Mouse (Mus musculus): Measurements from ENCODE around the gene Cybrd1. TPM values are rescaled to one million over a fixed set of nuclear protein-coding genes. Genes with fewer than 3 reads are reported as not detected.

The Cybrd1 gene
- polyA plus RNA-seq, 1 experiment from 2014 or later: 1.1 TPM

- no peaks in the 10 kb centered on the region for H3K27me3 ChIP-seq (ENCODE audit: control insufficient read depth, insufficient read depth, low read length)
- 32% methylated on average over 11 of the region's 11 CpGs for WGBS
- H3K36me3 ChIP-seq (ENCODE audit: control insufficient read depth, insufficient read depth, low read length): no peaks in the 10 kb centered on the region
- H3K4me1 ChIP-seq (ENCODE audit: control insufficient read depth in 2 of 2, insufficient read depth in 2 of 2, low read length in 2 of 2): peaks cover 5 to 11% of the 10 kb centered on the region in 2 experiments; a peak in 3 of 4 replicates
- no peaks in the 10 kb centered on the region for H3K9me3 ChIP-seq (ENCODE audit: control insufficient read depth, low read length)
- H3K4me2 ChIP-seq (ENCODE audit: low read length): peak overlapping the region; percentile 55
- H3K9ac ChIP-seq (ENCODE audit: low read length): no peak overlapping the region
- H3K27ac ChIP-seq (replicated peaks in 1 of 2; ENCODE audit: control insufficient read depth in 1 of 2, insufficient read depth in 1 of 2, low read depth in 2 of 2, low read length in 2 of 2): no peak overlapping the region
- ATAC-seq (ENCODE audit: insufficient number of reproducible peaks, insufficient read depth, low FRiP score, low read depth): no peak
- H3K4me3 ChIP-seq (ENCODE audit: control insufficient read depth in 1 of 2, insufficient read depth in 1 of 2, low read depth in 1 of 2, low read length in 2 of 2): peak overlapping the region; percentile 10 to 21; a peak in 3 of 4 replicates
Measured at GRCm38 (mm10) chr2:71160307-71160861, 42.7 kb downstream of the Cybrd1 start.

- Histone ChIP-seq H3K9me3 (ENCODE audit: control insufficient read depth, low read length) (no peaks in the 10 kb centered on the region), H3K9ac (ENCODE audit: low read length) (no peak overlapping the region), H3K4me3 (ENCODE audit: control insufficient read depth in 1 of 2, insufficient read depth in 1 of 2, low read depth in 1 of 2, low read length in 2 of 2) (no peak overlapping the region), H3K27ac (replicated peaks in 1 of 2; ENCODE audit: control insufficient read depth in 1 of 2, insufficient read depth in 1 of 2, low read depth in 2 of 2, low read length in 2 of 2) (no peak overlapping the region), H3K4me2 (ENCODE audit: low read length) (no peak overlapping the region), H3K36me3 (ENCODE audit: control insufficient read depth, insufficient read depth, low read length) (no peaks in the 10 kb centered on the region), H3K27me3 (ENCODE audit: control insufficient read depth, insufficient read depth, low read length) (no peaks in the 10 kb centered on the region), H3K4me1 (ENCODE audit: control insufficient read depth in 2 of 2, insufficient read depth in 2 of 2, low read length in 2 of 2) (peaks cover 5 to 11% of the 10 kb centered on the region in 2 experiments; a peak in 3 of 4 replicates)
- ATAC-seq (ENCODE audit: insufficient number of reproducible peaks, insufficient read depth, low FRiP score, low read depth): no peak
- WGBS: 75% methylated on average over 7 of the region's 7 CpGs
Measured at GRCm38 (mm10) chr2:71161558-71161957, 43.8 kb downstream of the Cybrd1 start.

GRCm38 (mm10) chr2:71162831-71163621 is 45.3 kb downstream of the Cybrd1 start:
- Histone ChIP-seq H3K4me2 (ENCODE audit: low read length) (no peak overlapping the region), H3K36me3 (ENCODE audit: control insufficient read depth, insufficient read depth, low read length) (no peaks in the 10 kb centered on the region), H3K4me3 (ENCODE audit: control insufficient read depth in 1 of 2, insufficient read depth in 1 of 2, low read depth in 1 of 2, low read length in 2 of 2) (no peak overlapping the region), H3K4me1 (ENCODE audit: control insufficient read depth in 2 of 2, insufficient read depth in 2 of 2, low read length in 2 of 2) (peaks cover 5 to 11% of the 10 kb centered on the region in 2 experiments; a peak in 3 of 4 replicates), H3K27ac (replicated peaks in 1 of 2; ENCODE audit: control insufficient read depth in 1 of 2, insufficient read depth in 1 of 2, low read depth in 2 of 2, low read length in 2 of 2) (no peak overlapping the region), H3K9ac (ENCODE audit: low read length) (no peak overlapping the region), H3K9me3 (ENCODE audit: control insufficient read depth, low read length) (no peaks in the 10 kb centered on the region), H3K27me3 (ENCODE audit: control insufficient read depth, insufficient read depth, low read length) (no peaks in the 10 kb centered on the region)
- WGBS: 78% methylated on average over 25 of the region's 25 CpGs
- no peak for ATAC-seq (ENCODE audit: insufficient number of reproducible peaks, insufficient read depth, low FRiP score, low read depth)

GRCm38 (mm10) chr2:71167211-71167610 is 49.5 kb downstream of the Cybrd1 start:
- H3K4me2 ChIP-seq (ENCODE audit: low read length): no peak overlapping the region
- H3K27ac ChIP-seq (replicated peaks in 1 of 2; ENCODE audit: control insufficient read depth in 1 of 2, insufficient read depth in 1 of 2, low read depth in 2 of 2, low read length in 2 of 2): no peak overlapping the region
- no peaks in the 10 kb centered on the region for H3K36me3 ChIP-seq (ENCODE audit: control insufficient read depth, insufficient read depth, low read length)
- 62% methylated on average over 4 of the region's 4 CpGs for WGBS
- ATAC-seq (ENCODE audit: insufficient number of reproducible peaks, insufficient read depth, low FRiP score, low read depth): no peak
- no peaks in the 10 kb centered on the region for H3K27me3 ChIP-seq (ENCODE audit: control insufficient read depth, insufficient read depth, low read length)
- no peak overlapping the region for H3K4me3 ChIP-seq (ENCODE audit: control insufficient read depth in 1 of 2, insufficient read depth in 1 of 2, low read depth in 1 of 2, low read length in 2 of 2)
- H3K9ac ChIP-seq (ENCODE audit: low read length): no peak overlapping the region
- no peaks in the 10 kb centered on the region for H3K9me3 ChIP-seq (ENCODE audit: control insufficient read depth, low read length)
- no peaks in the 10 kb centered on the region; a peak in 1 of 4 replicates for H3K4me1 ChIP-seq (ENCODE audit: control insufficient read depth in 2 of 2, insufficient read depth in 2 of 2, low read length in 2 of 2)

- Histone ChIP-seq H3K4me1 (ENCODE audit: control insufficient read depth in 2 of 2, insufficient read depth in 2 of 2, low read length in 2 of 2) (no peaks in the 10 kb centered on the region; a peak in 1 of 4 replicates), H3K27me3 (ENCODE audit: control insufficient read depth, insufficient read depth, low read length) (no peaks in the 10 kb centered on the region), H3K4me2 (ENCODE audit: low read length) (no peak overlapping the region), H3K9ac (ENCODE audit: low read length) (no peak overlapping the region), H3K36me3 (ENCODE audit: control insufficient read depth, insufficient read depth, low read length) (no peaks in the 10 kb centered on the region), H3K27ac (replicated peaks in 1 of 2; ENCODE audit: control insufficient read depth in 1 of 2, insufficient read depth in 1 of 2, low read depth in 2 of 2, low read length in 2 of 2) (no peak overlapping the region), H3K4me3 (ENCODE audit: control insufficient read depth in 1 of 2, insufficient read depth in 1 of 2, low read depth in 1 of 2, low read length in 2 of 2) (no peak overlapping the region), H3K9me3 (ENCODE audit: control insufficient read depth, low read length) (no peaks in the 10 kb centered on the region)
- no peak for ATAC-seq (ENCODE audit: insufficient number of reproducible peaks, insufficient read depth, low FRiP score, low read depth)
- 61% methylated on average over 10 of the region's 10 CpGs for WGBS
Measured at GRCm38 (mm10) chr2:71168461-71169021, 50.8 kb downstream of the Cybrd1 start.

- H3K9ac ChIP-seq (ENCODE audit: low read length): no peak overlapping the region
- H3K4me1 ChIP-seq (ENCODE audit: control insufficient read depth in 2 of 2, insufficient read depth in 2 of 2, low read length in 2 of 2): no peaks in the 10 kb centered on the region
- 63% methylated on average over 3 of the region's 3 CpGs for WGBS
- ATAC-seq (ENCODE audit: insufficient number of reproducible peaks, insufficient read depth, low FRiP score, low read depth): no peak
- H3K27me3 ChIP-seq (ENCODE audit: control insufficient read depth, insufficient read depth, low read length): no peaks in the 10 kb centered on the region
- no peaks in the 10 kb centered on the region for H3K36me3 ChIP-seq (ENCODE audit: control insufficient read depth, insufficient read depth, low read length)
- H3K9me3 ChIP-seq (ENCODE audit: control insufficient read depth, low read length): no peaks in the 10 kb centered on the region
- no peak overlapping the region for H3K4me2 ChIP-seq (ENCODE audit: low read length)
- no peak overlapping the region for H3K4me3 ChIP-seq (ENCODE audit: control insufficient read depth in 1 of 2, insufficient read depth in 1 of 2, low read depth in 1 of 2, low read length in 2 of 2)
- H3K27ac ChIP-seq (replicated peaks in 1 of 2; ENCODE audit: control insufficient read depth in 1 of 2, insufficient read depth in 1 of 2, low read depth in 2 of 2, low read length in 2 of 2): no peak overlapping the region
Measured at GRCm38 (mm10) chr2:71173031-71173430, 55.3 kb downstream of the Cybrd1 start.

GRCm38 (mm10) chr2:71176329-71177249 is 58.9 kb downstream of the Cybrd1 start:
- no peaks in the 10 kb centered on the region; a peak in 1 of 4 replicates for H3K4me1 ChIP-seq (ENCODE audit: control insufficient read depth in 2 of 2, insufficient read depth in 2 of 2, low read length in 2 of 2)
- no peaks in the 10 kb centered on the region for H3K9me3 ChIP-seq (ENCODE audit: control insufficient read depth, low read length)
- no peak overlapping the region for H3K9ac ChIP-seq (ENCODE audit: low read length)
- no peak for ATAC-seq (ENCODE audit: insufficient number of reproducible peaks, insufficient read depth, low FRiP score, low read depth)
- H3K27ac ChIP-seq (replicated peaks in 1 of 2; ENCODE audit: control insufficient read depth in 1 of 2, insufficient read depth in 1 of 2, low read depth in 2 of 2, low read length in 2 of 2): no peak overlapping the region
- WGBS: 41% methylated on average over 9 of the region's 9 CpGs
- H3K36me3 ChIP-seq (ENCODE audit: control insufficient read depth, insufficient read depth, low read length): no peaks in the 10 kb centered on the region
- no peaks in the 10 kb centered on the region for H3K27me3 ChIP-seq (ENCODE audit: control insufficient read depth, insufficient read depth, low read length)
- no peak overlapping the region for H3K4me3 ChIP-seq (ENCODE audit: control insufficient read depth in 1 of 2, insufficient read depth in 1 of 2, low read depth in 1 of 2, low read length in 2 of 2)
- no peak overlapping the region for H3K4me2 ChIP-seq (ENCODE audit: low read length)

Data from heart, embryonic 14.5 days (tissue).